ENCODE assay signal across 1 mouse cellular context in the genomic region with DNA sequence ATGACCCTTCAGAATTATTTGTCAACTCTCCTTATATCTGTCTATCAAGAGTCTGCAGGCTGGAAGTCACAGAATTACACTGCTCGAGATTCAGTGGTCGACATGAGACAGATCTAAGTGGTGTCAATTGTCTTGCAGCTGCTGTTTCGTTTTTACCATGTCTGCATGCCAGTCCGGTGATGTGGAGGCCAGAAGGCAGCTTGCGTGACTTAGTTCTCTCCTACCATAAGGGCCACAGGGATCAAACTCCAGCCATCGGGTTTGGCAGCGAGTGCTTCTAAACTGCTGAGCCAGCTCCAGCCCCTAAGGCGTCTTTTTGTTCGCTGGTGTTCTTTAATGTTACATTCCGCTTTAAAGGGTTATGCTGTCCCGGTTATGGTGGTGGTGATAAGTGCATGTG.
TF ChIP-seq lines count a peak whose summit lies in the region.

No protein-coding gene starts in this region.

TF ChIP-seq in myocyte, 11 proteins besides CTCF, POLR2A, EP300 and RAD21 (continued from another document):
- TF ChIP-seq POLR2AphosphoS2 (IDR thresholded peaks at IDR 0.05; ENCODE audit: insufficient read length, low read depth), result no peak
